In the genomic region with DNA sequence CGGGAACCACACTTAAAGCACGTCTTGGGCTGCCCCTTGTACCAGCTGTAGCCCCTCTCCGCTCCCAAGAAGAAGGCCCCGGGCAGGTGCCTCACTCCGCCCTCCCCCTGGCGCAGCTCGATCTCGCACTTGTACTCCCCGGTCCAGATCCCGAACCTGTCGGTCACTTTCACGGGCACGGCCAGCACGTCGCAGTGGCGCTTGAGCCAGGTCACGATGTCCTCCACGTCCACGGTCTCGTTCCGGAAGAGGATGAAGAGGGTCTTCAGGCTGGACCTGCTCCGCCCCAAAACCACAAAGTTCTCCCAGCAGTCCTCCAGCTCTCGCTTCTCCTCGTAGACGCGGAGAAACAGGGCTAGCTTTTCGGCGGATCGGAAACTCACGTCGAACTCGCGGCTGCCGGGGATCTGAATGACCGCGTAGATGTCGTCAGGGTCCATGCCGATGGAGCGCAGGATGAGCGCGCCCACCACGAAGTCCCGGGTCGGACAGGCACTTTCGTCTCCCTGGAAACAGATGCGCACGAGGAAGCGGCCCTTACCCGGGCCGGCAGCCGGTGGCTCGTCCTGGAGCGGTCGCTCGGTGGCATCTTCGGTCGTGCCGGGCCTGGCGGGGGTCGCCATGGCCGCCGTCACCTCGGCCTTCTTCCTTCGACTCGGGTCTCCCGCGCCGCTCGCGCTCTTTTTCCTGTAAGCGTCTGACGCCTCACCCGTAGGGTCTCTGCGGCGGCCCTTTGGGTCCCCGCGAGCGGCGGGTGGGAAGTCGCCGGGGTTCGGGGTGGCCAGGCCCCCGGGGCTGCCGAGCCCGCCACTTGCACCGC, we compare ENCODE assay signal across 8 mouse cellular contexts. TPM values are rescaled to one million over a fixed set of nuclear protein-coding genes. Genes with fewer than 3 reads are reported as not detected.
DNase-seq lines count a peak whose midpoint lies in the region; ATAC-seq and TF ChIP-seq lines count a peak whose summit lies in the region.

No protein-coding gene starts in this region.

- H3K27ac ChIP-seq in neural tube, embryonic 11.5 days (ENCODE audit: low read depth, low read length) = peak overlapping the region; percentile 90
- peak overlapping the region; percentile 96 for H3K27ac ChIP-seq in forebrain, embryonic 12.5 days
- peak overlapping the region; percentile 98 for H3K27ac ChIP-seq in intestine, embryonic 14.5 days (ENCODE audit: low read depth)
- H3K27ac ChIP-seq in liver, embryonic 15.5 days (replicated peaks) = peak overlapping the region; percentile 90
- H3K27ac ChIP-seq in olfactory bulb, adult 2 months (ENCODE audit: insufficient read depth, low read depth, low read length) = peak overlapping the region; percentile 99

- WGBS in neural tube, embryonic 11.5 days = under 1% methylated on average over 86 of the region's 86 CpGs
- under 1% methylated on average over 83 of the region's 86 CpGs for WGBS in forebrain, embryonic 12.5 days
- WGBS in intestine, embryonic 14.5 days = under 1% methylated on average over 78 of the region's 86 CpGs
- under 1% methylated on average over 86 of the region's 86 CpGs for WGBS in liver, embryonic 15.5 days (ENCODE audit: insufficient replicate concordance)
- 1% methylated on average over 86 of the region's 86 CpGs for WGBS in olfactory bulb, adult 2 months

- peaks cover 25% of the 10 kb centered on the region for H3K4me1 ChIP-seq in neural tube, embryonic 11.5 days (ENCODE audit: control insufficient read depth, insufficient read depth, low read length)
- peaks cover 41% of the 10 kb centered on the region for H3K4me1 ChIP-seq in forebrain, embryonic 12.5 days
- H3K4me1 ChIP-seq in intestine, embryonic 14.5 days (replicated peaks; ENCODE audit: control insufficient read depth, insufficient read depth, low read length) = peaks cover 37% of the 10 kb centered on the region
- peaks cover 53% of the 10 kb centered on the region for H3K4me1 ChIP-seq in liver, embryonic 15.5 days (replicated peaks)
- H3K4me1 ChIP-seq in olfactory bulb, adult 2 months (ENCODE audit: control insufficient read depth, insufficient read depth, low read length) = peaks cover 22% of the 10 kb centered on the region

- no peak for TF ChIP-seq CTCF in brain, embryonic 14.5 days (IDR thresholded peaks at IDR 0.05; ENCODE audit: borderline replicate concordance, extremely low read depth, insufficient read depth, insufficient read length)
- TF ChIP-seq CTCF in olfactory bulb, adult 2 months (IDR thresholded peaks at IDR 0.05; ENCODE audit: insufficient read depth, low read depth, low read length) = no peak

- TF ChIP-seq POLR2A in brain, embryonic 14.5 days (IDR thresholded peaks at IDR 0.05; ENCODE audit: borderline replicate concordance, extremely low read depth, insufficient read depth, insufficient read length, poor library complexity, severe bottlenecking) = no peak
- TF ChIP-seq POLR2A in olfactory bulb, adult 2 months (IDR thresholded peaks at IDR 0.05; ENCODE audit: insufficient read depth, low read depth, low read length) = no peak

- peak overlapping the region; percentile 99 for H3K9ac ChIP-seq in neural tube, embryonic 11.5 days (ENCODE audit: low read length)
- peak overlapping the region; percentile 98 for H3K9ac ChIP-seq in forebrain, embryonic 12.5 days
- peak overlapping the region; percentile 99 for H3K9ac ChIP-seq in intestine, embryonic 14.5 days (ENCODE audit: low read length)
- peak overlapping the region; percentile 79 for H3K9ac ChIP-seq in liver, embryonic 15.5 days

- 0 out of 2 replicates have a peak, but pooled peaks cover 3% of the 10 kb centered on the region for H3K9me3 ChIP-seq in neural tube, embryonic 11.5 days (ENCODE audit: control insufficient read depth, low read length)
- H3K9me3 ChIP-seq in forebrain, embryonic 12.5 days = 0 out of 2 replicates have a peak, but pooled peaks cover 4% of the 10 kb centered on the region
- H3K9me3 ChIP-seq in intestine, embryonic 14.5 days (ENCODE audit: control insufficient read depth, low read length) = peaks cover 8% of the 10 kb centered on the region; the same call in 1 of the 2 replicates
- H3K9me3 ChIP-seq in liver, embryonic 15.5 days (replicated peaks) = 0 out of 2 replicates have a peak, but pooled peaks cover 3% of the 10 kb centered on the region

- no peaks in the 10 kb centered on the region for H3K36me3 ChIP-seq in neural tube, embryonic 11.5 days (ENCODE audit: control insufficient read depth, insufficient read depth, low read length)
- no peaks in the 10 kb centered on the region; the same call in 1 of the 2 replicates for H3K36me3 ChIP-seq in forebrain, embryonic 12.5 days (replicated peaks)
- H3K36me3 ChIP-seq in intestine, embryonic 14.5 days (ENCODE audit: control insufficient read depth, insufficient read depth, low read length) = no peaks in the 10 kb centered on the region
- H3K36me3 ChIP-seq in liver, embryonic 15.5 days (replicated peaks) = no peaks in the 10 kb centered on the region

- H3K4me2 ChIP-seq in neural tube, embryonic 11.5 days (ENCODE audit: low read depth) = peak overlapping the region; percentile 92
- H3K4me2 ChIP-seq in forebrain, embryonic 12.5 days = peak overlapping the region; percentile 87
- H3K4me2 ChIP-seq in intestine, embryonic 14.5 days (ENCODE audit: low read length) = peak overlapping the region; percentile 92
- H3K4me2 ChIP-seq in liver, embryonic 15.5 days = peak overlapping the region; percentile 94

- ATAC-seq in neural tube, embryonic 11.5 days (ENCODE audit: insufficient read depth, low FRiP score, low TSS enrichment) = peak; percentile 39
- peak; percentile 17; the same call in 1 of the 2 replicates for ATAC-seq in forebrain, embryonic 12.5 days (ENCODE audit: low FRiP score)
- peak; percentile 23 for ATAC-seq in intestine, embryonic 14.5 days (replicated peaks; ENCODE audit: low FRiP score, low TSS enrichment, low read depth)
- ATAC-seq in liver, embryonic 15.5 days (ENCODE audit: insufficient read depth) = peak; percentile 32

- H3K4me3 ChIP-seq in neural tube, embryonic 11.5 days (ENCODE audit: low read depth, low read length) = peak overlapping the region; percentile 81
- H3K4me3 ChIP-seq in forebrain, embryonic 12.5 days (replicated peaks) = peak overlapping the region; percentile 95
- peak overlapping the region; percentile 96 for H3K4me3 ChIP-seq in intestine, embryonic 14.5 days (ENCODE audit: low read depth, low read length)
- H3K4me3 ChIP-seq in liver, embryonic 15.5 days (replicated peaks) = peak overlapping the region; percentile 76
- peak overlapping the region; percentile 83 for H3K4me3 ChIP-seq in olfactory bulb, adult 2 months (ENCODE audit: insufficient read depth, low read depth, low read length)

- DNase-seq in neural tube, embryonic 11.5 days (ENCODE audit: low spot score) = peak; percentile 57
- DNase-seq in neural tube, embryonic 10.5 days (ENCODE audit: extremely low spot score, low spot score) = no peak
- peak; percentile 62 for DNase-seq in brain, embryonic 14.5 days (ENCODE audit: low read depth)
- peak; percentile 85 for DNase-seq in intestine, embryonic 14.5 days (ENCODE audit: low spot score)
- no peak for DNase-seq in right cerebral cortex, postnatal 36 days (ENCODE audit: low spot score in 2 of 2)

- no peaks in the 10 kb centered on the region for H3K27me3 ChIP-seq in neural tube, embryonic 11.5 days (ENCODE audit: control insufficient read depth, insufficient read depth, low read length)
- no peaks in the 10 kb centered on the region for H3K27me3 ChIP-seq in forebrain, embryonic 12.5 days
- no peaks in the 10 kb centered on the region for H3K27me3 ChIP-seq in intestine, embryonic 14.5 days (replicated peaks; ENCODE audit: control insufficient read depth, insufficient read depth, low read length)
- no peaks in the 10 kb centered on the region for H3K27me3 ChIP-seq in liver, embryonic 15.5 days

RNA-seq across cellular contexts. Expression of gene Zcchc3, which starts 0.9 kb away (rescaled TPM):
- 52.7 and 55.2 TPM in 2 replicates for polyA plus RNA-seq in neural tube, embryonic 11.5 days (2014; fragmentation: Nextera tagmentation; extraction: Ambion mirVana)
- polyA plus RNA-seq in brain, embryonic 14.5 days (2012; rRNA removed) = 18.1 and 19.9 TPM in 2 replicates
- 55.2 and 55.9 TPM in 2 replicates for polyA plus RNA-seq in forebrain, embryonic 12.5 days (2016; fragmentation: Nextera tagmentation; extraction: Ambion mirVana)
- 38.2 and 39.1 TPM in 2 replicates for polyA plus RNA-seq in intestine, embryonic 14.5 days (2014; fragmentation: Nextera tagmentation; extraction: Ambion mirVana)
- 9.1 and 9.5 TPM in 2 replicates for polyA plus RNA-seq in liver, embryonic 15.5 days (2015; fragmentation: Nextera tagmentation; extraction: Ambion mirVana)
- not detected in 2 replicates for polyA plus RNA-seq in olfactory bulb, adult 2 months (2012; ENCODE audit: insufficient read depth, insufficient read length, low replicate concordance, missing spikeins)

RNA-seq across cellular contexts. Expression of gene 6820408C15Rik, which starts 1.4 kb away (rescaled TPM):
- 0.22 and 0.52 TPM in 2 replicates for polyA plus RNA-seq in neural tube, embryonic 11.5 days (2014; fragmentation: Nextera tagmentation; extraction: Ambion mirVana)
- polyA plus RNA-seq in brain, embryonic 14.5 days (2012; rRNA removed) = 1.4 and 2.6 TPM in 2 replicates
- polyA plus RNA-seq in forebrain, embryonic 12.5 days (2016; fragmentation: Nextera tagmentation; extraction: Ambion mirVana) = 1.2 and 1.7 TPM in 2 replicates
- polyA plus RNA-seq in intestine, embryonic 14.5 days (2014; fragmentation: Nextera tagmentation; extraction: Ambion mirVana) = 0.51 and 0.86 TPM in 2 replicates
- polyA plus RNA-seq in liver, embryonic 15.5 days (2015; fragmentation: Nextera tagmentation; extraction: Ambion mirVana) = 0.13 and 0.20 TPM in 2 replicates
- polyA plus RNA-seq in olfactory bulb, adult 2 months (2012; ENCODE audit: insufficient read depth, insufficient read length, low replicate concordance, missing spikeins) = not detected in 2 replicates

RNA-seq across cellular contexts. Expression of gene Sox12, which starts 16.1 kb away (rescaled TPM):
- 19.1 and 21.4 TPM in 2 replicates for polyA plus RNA-seq in neural tube, embryonic 11.5 days (2014; fragmentation: Nextera tagmentation; extraction: Ambion mirVana)
- polyA plus RNA-seq in brain, embryonic 14.5 days (2012; rRNA removed) = 87.0 and 105 TPM in 2 replicates
- polyA plus RNA-seq in forebrain, embryonic 12.5 days (2016; fragmentation: Nextera tagmentation; extraction: Ambion mirVana) = 16.3 and 19.3 TPM in 2 replicates
- 12.1 and 13.2 TPM in 2 replicates for polyA plus RNA-seq in intestine, embryonic 14.5 days (2014; fragmentation: Nextera tagmentation; extraction: Ambion mirVana)
- 1.2 and 1.5 TPM in 2 replicates for polyA plus RNA-seq in liver, embryonic 15.5 days (2015; fragmentation: Nextera tagmentation; extraction: Ambion mirVana)
- not detected in 2 replicates for polyA plus RNA-seq in olfactory bulb, adult 2 months (2012; ENCODE audit: insufficient read depth, insufficient read length, low replicate concordance, missing spikeins)

RNA-seq across cellular contexts. Expression of gene Nrsn2, which starts 37.5 kb away (rescaled TPM):
- 7.6 TPM in 2 replicates for polyA plus RNA-seq in neural tube, embryonic 11.5 days (2014; fragmentation: Nextera tagmentation; extraction: Ambion mirVana)
- polyA plus RNA-seq in brain, embryonic 14.5 days (2012; rRNA removed) = 25.8 and 33.1 TPM in 2 replicates
- 11.1 and 12.4 TPM in 2 replicates for polyA plus RNA-seq in forebrain, embryonic 12.5 days (2016; fragmentation: Nextera tagmentation; extraction: Ambion mirVana)
- polyA plus RNA-seq in intestine, embryonic 14.5 days (2014; fragmentation: Nextera tagmentation; extraction: Ambion mirVana) = 3.9 and 4.5 TPM in 2 replicates
- not detected in 2 replicates for polyA plus RNA-seq in liver, embryonic 15.5 days (2015; fragmentation: Nextera tagmentation; extraction: Ambion mirVana)
- not detected in 2 replicates for polyA plus RNA-seq in olfactory bulb, adult 2 months (2012; ENCODE audit: insufficient read depth, insufficient read length, low replicate concordance, missing spikeins)

RNA-seq across cellular contexts. Expression of gene Defb23, which starts 50.4 kb away (rescaled TPM):
- polyA plus RNA-seq in neural tube, embryonic 11.5 days (2014; fragmentation: Nextera tagmentation; extraction: Ambion mirVana) = not detected in 2 replicates
- polyA plus RNA-seq in brain, embryonic 14.5 days (2012; rRNA removed) = not detected in 2 replicates
- polyA plus RNA-seq in forebrain, embryonic 12.5 days (2016; fragmentation: Nextera tagmentation; extraction: Ambion mirVana) = not detected in 2 replicates
- not detected in 2 replicates for polyA plus RNA-seq in intestine, embryonic 14.5 days (2014; fragmentation: Nextera tagmentation; extraction: Ambion mirVana)
- not detected in 2 replicates for polyA plus RNA-seq in liver, embryonic 15.5 days (2015; fragmentation: Nextera tagmentation; extraction: Ambion mirVana)
- not detected in 2 replicates for polyA plus RNA-seq in olfactory bulb, adult 2 months (2012; ENCODE audit: insufficient read depth, insufficient read length, low replicate concordance, missing spikeins)

Comparison
In these comparisons a context has a peak if more than half of its experiments do, and no peak if none do; other contexts are left out.
1. DNase-seq: peak in neural tube, embryonic 11.5 days (single experiment), brain, embryonic 14.5 days (single experiment) and intestine, embryonic 14.5 days (single experiment); none in neural tube, embryonic 10.5 days (single experiment) and right cerebral cortex, postnatal 36 days (0 of 2).
2. RNA of gene Zcchc3, which starts 0.9 kb away (polyA plus RNA-seq): 55.2 to 55.9 TPM in forebrain, embryonic 12.5 days, 52.7 to 55.2 TPM in neural tube, embryonic 11.5 days, 38.2 to 39.1 TPM in intestine, embryonic 14.5 days, 18.1 to 19.9 TPM in brain, embryonic 14.5 days and 9.1 to 9.5 TPM in liver, embryonic 15.5 days; not detected in olfactory bulb, adult 2 months; every median in the first group is over 10 times any median in the second.
3. Peak in every context shown above with its lines, with median percentiles within 50 percentile points of each other: ATAC-seq, H3K27ac ChIP-seq, H3K4me2 ChIP-seq, H3K4me3 ChIP-seq and H3K9ac ChIP-seq.